Mouse (Mus musculus): Measurements from ENCODE around the gene Vmn1r188.
"Not testable (repeated sequence)": the region's sequence is repeated elsewhere in the genome, so short reads cannot be mapped to it uniquely, and the experiment has no call there.

Gene Vmn1r188

DNA sequence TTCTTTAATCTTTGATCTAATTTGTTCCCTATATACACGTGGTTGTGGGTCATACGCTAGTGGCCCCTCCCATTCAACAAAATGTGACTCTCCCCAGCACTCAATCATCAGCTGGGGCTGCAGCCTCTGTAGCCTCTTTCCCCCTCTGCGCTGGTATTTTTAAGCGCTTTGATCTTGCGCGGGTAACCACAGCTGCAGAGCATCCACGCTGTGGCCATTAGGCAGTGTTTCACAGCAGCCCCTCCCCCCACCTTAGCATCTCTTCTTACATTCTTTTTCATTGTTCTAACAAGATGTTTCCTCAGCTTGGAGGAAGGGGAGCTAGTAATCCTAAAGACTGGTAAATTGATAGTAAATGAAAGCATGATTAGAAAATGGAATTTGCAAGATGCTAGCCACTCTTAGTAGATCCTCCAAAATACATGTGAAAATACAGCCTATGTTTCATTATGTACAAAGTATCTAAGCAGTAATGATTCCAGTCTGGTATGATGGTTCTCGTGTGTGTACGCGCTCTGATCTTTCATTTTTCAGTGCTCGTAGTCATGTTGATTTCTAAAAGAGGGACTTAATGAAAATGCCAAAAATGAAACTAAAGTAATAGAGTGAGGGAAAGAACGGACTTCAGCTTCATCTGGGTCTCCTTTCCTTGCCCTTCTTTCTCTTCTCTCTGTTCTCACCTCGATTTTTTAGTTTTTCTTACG is 34.4 kb upstream of the Vmn1r188 start:
- peak in 1 of 2 experiments; percentile 15 for DNase-seq (ENCODE audit: low spot score in 2 of 2)

DNA sequence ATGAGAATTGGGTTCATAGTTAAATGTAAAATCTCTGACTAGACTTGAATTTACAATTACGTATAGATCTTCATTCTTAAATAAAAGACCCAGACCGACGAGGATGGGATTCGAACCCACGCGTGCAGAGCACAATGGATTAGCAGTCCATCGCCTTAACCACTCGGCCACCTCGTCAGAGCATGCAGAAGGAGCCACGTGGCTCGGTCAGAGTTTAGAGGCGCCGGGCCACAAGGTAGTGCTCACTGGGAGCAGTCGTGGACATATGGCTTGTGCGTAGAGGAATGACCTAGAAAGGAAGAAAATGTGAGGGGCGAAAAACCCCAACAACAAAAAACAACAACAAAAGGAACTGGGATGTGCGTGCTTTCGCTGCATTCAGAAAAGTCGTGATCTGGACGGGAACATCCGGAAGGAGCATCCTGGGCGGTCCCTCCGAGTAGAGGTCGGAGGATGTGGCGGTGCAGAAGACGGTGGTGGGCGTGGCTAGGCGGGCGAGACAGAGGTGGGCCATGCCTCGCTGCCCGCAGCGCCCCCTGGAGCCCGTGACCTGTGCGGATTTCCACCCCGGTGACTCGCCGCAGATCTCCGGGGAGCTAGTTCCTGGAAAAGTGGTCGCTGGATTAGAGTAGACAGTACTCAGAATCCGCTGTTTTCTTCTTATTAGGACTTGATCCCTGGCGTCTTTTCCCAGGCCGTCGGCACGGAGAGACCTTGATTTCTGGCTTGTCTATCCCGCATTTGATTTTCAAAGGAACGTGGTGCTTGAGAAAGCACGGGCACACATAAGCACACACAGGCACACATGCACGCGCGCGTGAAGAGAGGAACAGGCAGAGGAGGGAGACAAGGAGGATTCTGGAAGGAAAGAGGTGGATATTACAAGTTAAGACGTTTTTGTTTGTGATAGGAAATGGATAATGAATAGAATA is 33.4 kb upstream of the Vmn1r188 start:
- peak; percentile 95 for DNase-seq (ENCODE audit: low spot score in 2 of 2)

DNA sequence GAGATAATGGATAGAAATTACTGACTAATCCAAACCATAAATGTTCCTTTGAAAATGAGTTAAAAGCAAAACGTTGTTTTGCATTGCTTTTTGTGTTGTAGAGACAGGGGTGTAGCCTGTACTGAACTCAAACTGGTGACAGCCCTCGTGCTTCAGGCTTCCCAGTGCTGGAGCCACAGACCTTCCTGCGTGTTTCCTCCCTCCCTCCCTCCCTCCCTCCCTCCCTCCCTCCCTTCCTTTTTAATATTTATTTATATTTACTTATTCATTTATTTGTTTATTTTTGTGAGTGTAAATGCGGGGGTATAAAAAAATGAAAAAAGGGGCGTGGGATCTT is 32.7 kb upstream of the Vmn1r188 start:
- DNase-seq (ENCODE audit: low spot score in 2 of 2), result no peak

DNA sequence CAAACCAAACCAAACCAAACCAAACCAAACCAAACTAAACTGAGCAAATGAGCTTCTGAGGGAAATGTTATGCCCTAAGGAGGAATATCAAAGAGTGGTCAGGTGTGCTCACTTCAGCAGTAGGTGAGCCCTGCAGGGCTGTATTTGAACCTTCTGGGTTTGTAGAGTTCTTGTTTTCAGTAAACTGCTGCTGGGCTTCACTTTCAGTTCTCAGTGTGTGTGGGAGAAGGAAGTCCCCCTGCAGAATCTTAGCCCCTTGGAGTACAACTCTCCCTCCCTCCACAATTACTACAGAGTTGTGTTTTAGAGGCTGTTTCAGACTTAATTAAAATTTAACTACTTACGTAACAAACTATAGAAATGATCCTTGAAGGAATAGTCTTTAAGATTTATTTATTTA is 30.5 kb upstream of the Vmn1r188 start:
- no peak for DNase-seq (ENCODE audit: low spot score in 2 of 2)

DNA sequence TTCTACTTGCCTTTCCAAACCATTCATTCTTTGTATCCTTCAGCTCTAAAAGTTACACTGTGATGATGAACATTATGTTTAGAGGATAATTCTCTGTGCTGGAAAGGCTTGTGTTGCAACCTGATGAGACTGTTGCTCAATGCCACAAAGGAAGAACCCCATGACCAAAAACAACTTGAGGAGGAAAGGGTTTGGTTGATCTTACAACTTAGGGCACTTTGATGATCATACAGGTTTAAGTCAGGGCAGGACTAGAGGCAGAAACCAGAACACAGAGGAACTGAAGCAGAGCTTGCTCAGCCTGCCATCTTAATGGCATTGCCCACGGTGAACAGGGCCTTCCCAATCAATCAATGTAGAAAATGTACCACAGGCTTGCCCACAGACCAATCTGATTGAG is 22.8 kb upstream of the Vmn1r188 start:
- no peak for DNase-seq (ENCODE audit: low spot score in 2 of 2)

DNA sequence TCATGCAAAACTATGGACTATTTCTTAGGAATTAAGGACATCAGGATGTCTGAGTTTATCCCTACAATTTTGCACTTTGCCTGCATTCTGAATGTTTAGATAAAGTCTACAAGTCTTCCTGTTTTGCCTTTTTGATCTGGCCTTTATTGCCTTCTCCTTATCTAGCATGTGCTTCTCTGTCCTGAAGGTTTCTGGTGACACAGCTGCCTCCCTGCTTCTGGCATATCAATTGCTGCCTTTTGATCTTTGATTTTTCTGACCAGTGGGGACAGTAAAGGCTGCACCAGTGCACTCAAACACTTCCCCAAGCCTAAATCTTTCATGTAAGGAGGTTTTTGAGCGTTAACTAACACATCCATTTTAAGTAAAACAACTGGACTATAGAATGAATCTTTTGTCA is 20.8 kb upstream of the Vmn1r188 start:
- DNase-seq (ENCODE audit: low spot score in 2 of 2), result no peak

DNA sequence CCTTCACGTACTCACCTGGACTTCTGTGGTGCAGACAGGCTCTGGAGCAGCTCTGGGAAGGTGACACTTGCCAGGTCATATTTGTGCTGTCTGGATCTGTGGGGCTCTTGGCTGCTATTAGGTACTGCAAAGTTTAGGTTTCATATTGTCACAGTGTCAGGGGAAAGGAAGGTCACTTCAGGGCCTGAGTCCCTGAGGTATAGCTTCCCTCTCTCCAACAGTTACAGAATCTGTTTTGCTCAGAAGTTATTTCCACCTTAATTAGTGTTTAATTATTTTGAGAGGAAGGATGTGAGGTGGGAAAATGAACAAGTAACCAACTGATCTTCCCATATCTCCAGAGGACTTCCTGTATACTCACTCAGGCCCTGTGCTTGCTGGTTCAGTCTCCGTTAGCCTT is 21.5 kb downstream of the Vmn1r188 start, which contains the start of gene Vmn1r189:
Gene Vmn1r189, minus strand, starts transcription at position 101 of the 400 bp plus-strand sequence.
- DNase-seq (ENCODE audit: low spot score in 2 of 2), result not testable (repeated sequence)

DNA sequence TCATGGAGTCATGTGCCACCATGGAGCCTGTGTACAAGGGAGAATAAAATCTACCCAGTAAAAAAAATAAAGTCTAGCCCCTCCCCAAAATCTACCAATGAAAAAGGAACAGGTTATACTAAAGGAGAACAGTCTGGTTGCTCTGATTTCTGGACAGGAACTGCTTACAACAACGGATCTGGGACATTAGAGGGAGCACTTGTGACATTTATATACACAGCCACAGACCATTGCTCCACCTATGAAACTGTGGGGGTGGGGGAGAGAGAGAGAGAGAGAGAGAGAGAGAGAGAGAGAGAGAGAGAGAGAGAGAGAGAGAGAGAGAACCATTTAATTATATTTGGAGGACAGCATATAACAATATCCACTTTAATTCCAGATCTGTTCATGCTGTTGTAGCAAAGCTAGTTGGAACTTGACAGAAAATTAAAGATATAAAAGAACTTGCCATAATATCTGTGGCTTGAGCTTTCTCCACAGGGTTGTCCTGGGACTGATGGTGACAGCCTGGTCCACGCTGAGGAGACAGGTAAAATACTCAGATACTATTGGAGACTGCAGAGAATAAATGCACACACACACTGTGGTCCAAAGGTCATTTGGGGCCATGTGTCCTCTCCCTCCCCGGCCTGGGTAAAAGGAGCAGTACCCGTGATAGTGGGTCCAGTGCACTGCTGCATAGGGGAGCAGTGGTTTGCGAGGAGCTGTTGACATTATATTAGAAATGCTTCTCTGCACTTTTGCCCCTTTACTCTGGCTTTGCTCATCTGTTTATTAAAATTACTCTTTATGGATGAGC is 52.5 kb downstream of the Vmn1r188 start:
- DNase-seq (ENCODE audit: low spot score in 2 of 2), result not testable (repeated sequence)
